Mouse (Mus musculus): ENCODE results near the gene Gid8. TPM values are rescaled to one million over a fixed set of nuclear protein-coding genes. Genes with fewer than 3 reads are reported as not detected.

The Gid8 gene
- polyA plus RNA-seq, 1 experiment from 2014 or later = 56.3 TPM

DNA sequence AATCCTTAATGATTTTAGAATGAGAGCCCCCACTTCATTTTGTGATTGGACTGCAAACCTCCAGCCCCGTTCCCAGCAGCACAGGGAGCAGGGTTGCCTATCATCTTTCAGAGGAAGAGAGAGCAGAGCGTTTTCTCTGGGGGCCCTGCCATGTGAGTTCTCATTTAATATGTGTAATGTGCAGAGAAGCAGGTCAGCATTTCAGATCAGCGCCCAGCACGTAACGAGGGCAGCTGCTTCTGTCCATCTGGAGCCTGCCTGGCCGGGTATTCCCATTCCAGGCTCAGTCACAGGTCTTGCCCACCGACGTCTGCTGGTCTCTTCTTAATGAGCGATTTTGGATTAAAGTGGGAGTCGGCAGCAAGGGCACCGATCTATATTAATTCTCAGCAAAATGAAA lies 55.1 kb downstream of the Gid8 start:
- no peak overlapping the region for H3K27ac ChIP-seq (ENCODE audit: low read length)
- peaks cover 3% of the 10 kb centered on the region for H3K27me3 ChIP-seq (ENCODE audit: insufficient read depth, low read length)
- H3K36me3 ChIP-seq (ENCODE audit: insufficient read depth, low read length) = no peaks in the 10 kb centered on the region
- no peak for ATAC-seq (ENCODE audit: low FRiP score, low TSS enrichment)
- H3K9me3 ChIP-seq (ENCODE audit: low read length) = no peaks in the 10 kb centered on the region
- H3K4me3 ChIP-seq (ENCODE audit: low read length) = no peak overlapping the region
- 72% methylated on average over 11 of the region's 11 CpGs for WGBS
- H3K9ac ChIP-seq (replicated peaks; ENCODE audit: low read length) = no peak overlapping the region
- no peak overlapping the region for H3K4me2 ChIP-seq (replicated peaks; ENCODE audit: low read depth, low read length)
- H3K4me1 ChIP-seq (ENCODE audit: insufficient read depth, low read length) = no peaks in the 10 kb centered on the region

- Histone ChIP-seq H3K36me3 (ENCODE audit: insufficient read depth, low read length) (no peaks in the 10 kb centered on the region), H3K4me1 (ENCODE audit: insufficient read depth, low read length) (no peaks in the 10 kb centered on the region), H3K4me2 (replicated peaks; ENCODE audit: low read depth, low read length) (no peak overlapping the region), H3K4me3 (ENCODE audit: low read length) (no peak overlapping the region), H3K27ac (ENCODE audit: low read length) (no peak overlapping the region), H3K9ac (replicated peaks; ENCODE audit: low read length) (no peak overlapping the region), H3K9me3 (ENCODE audit: low read length) (no peaks in the 10 kb centered on the region), H3K27me3 (ENCODE audit: insufficient read depth, low read length) (peaks cover 10% of the 10 kb centered on the region)
- WGBS = 76% methylated on average over 7 of the region's 7 CpGs
- no peak for ATAC-seq (ENCODE audit: low FRiP score, low TSS enrichment)
These were observed 55.8 kb downstream of the Gid8 start for GRCm38 (mm10) chr2:180765713-180766112.

Other genes with a start within 250 kb of the Gid8 start
- 7.4 and 10.2 TPM in 2 replicates for gene Ntsr1, start 210.1 kb upstream of the Gid8 start, polyA plus RNA-seq (2015; fragmentation: Nextera tagmentation; extraction: Ambion mirVana)
- gene Mrgbp, start 128.8 kb upstream of the Gid8 start, polyA plus RNA-seq (2015; fragmentation: Nextera tagmentation; extraction: Ambion mirVana) = 43.7 and 43.9 TPM in 2 replicates
- 67.3 and 69.3 TPM in 2 replicates for gene Ogfr, start 120.9 kb upstream of the Gid8 start, polyA plus RNA-seq (2015; fragmentation: Nextera tagmentation; extraction: Ambion mirVana)
- gene Col9a3, start 112.3 kb upstream of the Gid8 start, polyA plus RNA-seq (2015; fragmentation: Nextera tagmentation; extraction: Ambion mirVana) = 9.5 and 9.8 TPM in 2 replicates
- gene Tcfl5, start 67.4 kb upstream of the Gid8 start, polyA plus RNA-seq (2015; fragmentation: Nextera tagmentation; extraction: Ambion mirVana) = 0.09 and 0.15 TPM in 2 replicates
- gene Dido1, start 118 bp upstream of the Gid8 start, polyA plus RNA-seq (2015; fragmentation: Nextera tagmentation; extraction: Ambion mirVana) = 26.8 and 29.0 TPM in 2 replicates
- gene Slc17a9, start 15.1 kb downstream of the Gid8 start, polyA plus RNA-seq (2015; fragmentation: Nextera tagmentation; extraction: Ambion mirVana) = 0.40 and 0.66 TPM in 2 replicates
- not detected in 2 replicates for gene Bhlhe23, start 66.8 kb downstream of the Gid8 start, polyA plus RNA-seq (2015; fragmentation: Nextera tagmentation; extraction: Ambion mirVana)
- gene Ythdf1, start 210.8 kb downstream of the Gid8 start, polyA plus RNA-seq (2015; fragmentation: Nextera tagmentation; extraction: Ambion mirVana) = 16.0 and 27.1 TPM in 2 replicates
- gene Birc7, start 218.9 kb downstream of the Gid8 start, polyA plus RNA-seq (2015; fragmentation: Nextera tagmentation; extraction: Ambion mirVana) = not detected in 2 replicates
- 36.9 and 48.7 TPM in 2 replicates for gene Nkain4, start 244.6 kb downstream of the Gid8 start, polyA plus RNA-seq (2015; fragmentation: Nextera tagmentation; extraction: Ambion mirVana)